Mouse (Mus musculus): ENCODE measurements at regions not wholly inside any gene's neighbourhood (a gene's known extent, or its start where the extent isn't known, plus 50 kb on each side); places are given as distances from the start of the nearest gene placed in this dataset.

DNA sequence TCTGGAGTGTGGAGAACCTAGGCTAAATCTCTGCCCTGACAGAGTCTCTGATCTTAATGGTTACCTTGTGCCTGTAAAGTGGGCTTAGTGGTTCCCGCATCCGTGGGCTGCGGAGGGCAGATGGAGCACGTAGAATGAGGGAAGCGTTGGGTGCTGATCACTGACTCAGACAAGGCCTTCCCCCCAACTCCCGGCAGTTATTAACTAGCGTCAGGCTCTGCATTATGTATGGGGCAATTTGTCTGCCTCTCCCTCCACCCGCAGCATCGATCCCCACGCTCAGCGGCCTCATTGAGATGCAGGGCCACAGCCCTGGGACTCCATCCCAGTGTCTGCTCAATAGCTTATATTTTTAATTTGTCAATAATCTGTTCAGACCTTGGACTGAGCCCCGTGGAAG lies 164.8 kb downstream of the Gm26897 start:
- DNase-seq = no peak

DNA sequence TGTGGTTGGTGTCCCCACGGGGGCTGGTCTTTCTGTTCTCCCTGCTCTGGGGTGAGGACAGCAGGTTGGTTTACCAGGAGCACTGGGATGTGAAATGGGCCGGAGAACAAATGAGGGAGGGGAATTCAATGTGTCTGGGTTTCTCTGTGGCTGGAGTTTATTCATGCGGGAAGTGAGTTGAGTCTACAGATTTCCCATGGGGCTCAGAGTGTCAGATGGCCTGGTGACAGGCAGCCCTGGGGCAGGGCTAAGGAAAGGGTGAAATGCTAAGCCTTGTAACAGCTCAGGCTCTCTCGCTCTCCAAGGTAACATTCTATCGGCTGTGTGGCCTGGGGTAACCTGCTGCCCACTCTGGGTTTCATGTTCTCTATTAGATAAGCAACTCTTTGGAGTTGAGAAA lies 167.5 kb downstream of the Gm26897 start:
- no peak for DNase-seq

DNA sequence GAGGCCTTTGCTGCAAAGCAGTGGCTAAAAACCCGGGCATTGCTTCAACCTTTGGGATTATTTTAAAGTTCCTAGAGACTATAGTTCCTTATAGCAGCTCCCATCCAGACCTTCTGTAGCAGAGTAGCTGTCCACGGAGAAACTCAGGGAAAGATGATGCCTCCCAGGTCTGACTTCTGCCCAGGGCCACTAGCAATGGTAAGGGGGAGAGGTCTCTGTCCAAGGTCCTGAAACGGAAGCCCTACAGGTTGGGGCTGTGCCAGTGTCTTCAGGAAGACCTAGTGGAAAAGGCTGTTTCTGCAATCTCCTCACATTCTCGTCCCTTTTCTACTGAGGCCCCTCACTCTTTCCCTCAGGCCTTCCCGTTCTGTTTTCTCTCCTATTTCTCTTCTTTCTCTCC lies 168.0 kb downstream of the Gm26897 start:
- no peak for DNase-seq

DNA sequence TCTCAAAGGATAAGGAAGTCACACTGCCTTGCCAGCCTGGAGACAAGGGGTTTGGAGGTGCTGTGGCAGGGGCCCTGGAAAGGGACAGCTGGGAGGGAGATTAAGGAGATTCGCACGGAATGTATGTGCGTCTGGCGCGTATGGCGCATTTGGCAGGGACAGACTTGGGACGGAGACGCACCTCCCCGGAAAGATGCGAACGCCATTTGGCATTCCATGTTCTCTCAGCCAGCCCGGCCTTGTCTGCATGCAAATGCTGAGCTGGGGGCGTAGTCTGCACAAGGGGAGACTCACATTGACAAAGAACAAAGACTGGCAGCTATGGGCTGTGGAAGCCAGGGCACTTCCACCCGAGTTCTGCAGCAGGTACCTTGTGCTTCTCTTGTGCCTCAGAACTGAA lies 174.4 kb downstream of the Gm26897 start:
- DNase-seq = no peak

DNA sequence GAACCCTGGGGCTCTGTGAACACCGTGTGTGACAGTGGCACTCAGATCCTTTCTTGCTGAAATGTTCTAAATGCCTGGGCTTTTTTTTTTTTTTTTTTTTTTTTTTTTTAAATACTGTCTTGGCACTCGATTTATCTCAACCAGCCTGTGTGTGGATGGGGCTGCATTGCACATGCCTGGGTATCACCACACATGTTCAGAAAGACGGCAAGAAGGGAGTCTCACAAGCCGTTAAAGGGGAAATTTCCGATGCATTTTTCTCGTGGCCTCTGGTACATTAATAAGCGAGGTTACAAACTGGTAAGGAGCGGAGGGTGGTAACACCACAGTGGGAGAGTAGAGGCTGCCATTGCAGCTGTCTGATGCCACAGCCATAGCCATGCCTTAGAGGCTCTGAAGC lies 176.8 kb downstream of the Gm26897 start:
- DNase-seq = no peak

DNA sequence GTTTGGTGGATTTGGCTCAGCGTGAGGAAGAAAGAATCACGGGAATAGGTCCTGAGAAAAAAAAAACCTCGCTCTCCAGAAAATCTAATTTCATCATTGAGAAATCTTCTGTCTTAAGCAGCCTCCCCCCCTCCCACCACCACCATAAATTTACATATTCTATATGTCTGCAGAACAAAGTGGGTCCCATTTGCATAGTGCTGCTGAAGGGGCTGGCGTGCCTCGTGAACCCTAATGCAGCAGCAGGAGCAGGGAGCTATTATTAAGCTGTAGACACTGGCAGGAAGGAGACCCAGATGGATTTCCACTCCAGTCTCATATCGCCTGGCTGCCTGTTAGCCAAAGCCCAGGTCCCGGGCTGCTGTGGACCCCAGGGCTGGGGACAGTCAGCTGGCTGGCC lies 179.6 kb downstream of the Gm26897 start:
- no peak for DNase-seq

DNA sequence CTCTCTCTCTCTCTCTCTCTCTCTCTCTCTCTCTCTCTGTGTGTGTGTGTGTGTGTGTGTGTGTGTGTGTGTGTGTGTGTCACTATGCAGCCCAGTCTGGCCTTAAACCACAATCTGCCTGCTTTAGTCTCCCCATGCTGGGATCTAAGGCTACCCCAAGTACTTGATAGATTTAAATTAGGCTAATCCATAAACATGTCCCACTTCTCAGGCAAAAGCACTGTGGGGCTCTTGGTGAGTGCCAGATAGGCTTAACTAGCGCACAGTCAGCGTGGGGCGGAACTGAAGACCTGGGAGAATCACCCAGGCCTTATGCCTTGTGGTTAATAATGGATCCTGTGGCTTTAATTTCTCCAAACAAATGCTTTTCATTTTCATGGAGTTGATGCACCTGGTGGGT lies 180.6 kb downstream of the Gm26897 start:
- no peak for DNase-seq

DNA sequence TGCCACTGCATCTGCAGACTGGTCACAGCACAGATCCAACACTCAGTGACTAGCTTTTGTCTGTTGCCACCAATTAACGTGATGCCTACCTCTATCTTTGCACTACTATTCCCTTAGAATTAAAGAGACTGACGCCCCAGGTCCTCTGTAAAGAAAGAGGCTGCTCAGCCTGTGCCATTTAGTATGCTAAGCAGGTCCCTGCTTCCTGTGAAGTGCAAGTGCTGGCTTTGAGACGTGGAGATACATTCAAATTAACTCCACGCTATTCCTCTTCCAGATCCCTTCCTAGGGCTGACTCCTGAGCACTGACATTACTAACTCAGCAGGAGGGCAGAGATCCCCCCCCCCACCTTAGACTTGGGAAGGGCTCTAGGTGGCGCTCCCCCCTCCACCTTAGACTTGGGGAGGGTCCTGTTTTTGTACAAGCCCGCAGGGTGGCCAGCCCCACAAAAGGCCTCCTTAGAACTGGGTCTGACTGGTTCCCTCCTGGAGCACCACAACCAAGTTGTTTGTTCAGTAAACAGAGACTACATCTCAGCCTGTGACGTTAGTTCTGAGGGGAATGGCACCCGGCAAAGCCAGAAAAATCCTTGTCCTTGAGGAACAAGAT lies 184.0 kb downstream of the Gm26897 start:
- no peak for DNase-seq

DNA sequence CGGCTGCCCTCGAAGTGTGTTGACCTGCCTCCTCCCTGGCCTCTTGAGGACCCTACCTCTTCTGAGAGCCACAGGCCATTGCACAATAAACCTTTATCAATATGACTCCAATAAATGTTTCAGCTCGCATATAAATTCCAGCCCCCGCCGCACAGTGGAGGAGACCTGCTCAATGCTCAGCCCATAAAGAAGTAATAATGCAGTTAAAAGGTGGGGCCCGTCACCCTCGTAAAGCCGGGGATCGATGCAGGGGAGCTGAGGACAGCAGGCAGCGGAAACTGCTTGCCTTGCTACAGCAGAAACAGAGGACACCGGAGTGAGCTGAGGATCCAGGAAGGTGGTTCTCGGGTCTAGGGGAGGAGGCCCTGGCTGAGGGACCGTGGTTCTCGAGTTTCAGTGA lies 185.2 kb downstream of the Gm26897 start:
- DNase-seq = no peak

DNA sequence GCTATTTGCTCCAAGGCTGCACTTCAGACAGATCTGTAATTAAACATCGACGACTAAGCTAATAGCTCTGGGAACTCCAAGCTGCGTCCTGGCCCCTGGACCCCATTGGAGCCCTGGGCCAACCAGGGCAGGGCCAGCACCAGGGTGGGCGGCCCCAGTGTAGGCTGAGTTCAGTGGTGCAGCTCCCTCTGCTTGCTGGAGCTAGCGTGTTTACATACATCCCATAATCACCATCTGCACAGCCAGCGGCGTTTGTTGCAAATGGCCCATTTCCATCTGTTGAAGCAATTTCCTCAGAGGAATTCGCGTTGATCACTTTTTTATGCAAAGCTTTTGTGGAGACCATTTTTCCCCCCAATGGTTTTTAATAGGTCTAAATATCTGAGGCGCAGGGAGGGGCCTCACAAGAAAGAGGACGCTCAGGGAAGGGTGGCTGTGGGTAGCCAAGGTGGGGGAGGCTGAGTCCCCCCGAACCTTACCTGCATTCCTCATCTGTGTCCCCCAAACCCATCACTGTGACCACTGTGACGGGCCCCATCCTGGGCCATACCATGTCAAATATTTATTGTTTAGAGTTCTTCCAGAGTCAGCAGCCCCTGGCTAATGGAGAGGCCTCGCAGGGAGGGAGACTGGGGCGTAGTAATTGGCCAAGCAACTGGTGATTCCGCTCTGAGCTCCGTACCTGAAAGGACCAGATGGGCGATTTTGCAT lies 189.4 kb downstream of the Gm26897 start:
- no peak for DNase-seq

DNA sequence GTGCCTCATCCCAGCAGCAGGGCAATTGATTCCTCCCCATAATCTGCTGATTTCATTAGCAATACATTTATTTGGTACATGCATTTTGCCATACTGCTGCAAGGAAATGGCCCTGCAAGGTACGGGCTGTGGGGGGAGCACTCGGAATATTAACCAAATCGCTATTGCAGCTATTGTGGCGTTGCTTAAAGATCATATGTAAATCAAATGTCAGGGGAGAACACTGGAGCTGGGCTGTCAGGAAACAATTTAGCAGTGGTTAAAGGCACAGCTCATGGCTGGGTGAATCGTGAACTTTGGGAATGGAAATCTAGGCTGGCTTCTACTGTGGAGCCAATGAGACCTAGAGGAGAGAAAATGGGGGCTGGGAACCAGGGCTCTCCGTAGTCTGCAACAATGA lies 192.0 kb downstream of the Gm26897 start:
- no peak for DNase-seq

DNA sequence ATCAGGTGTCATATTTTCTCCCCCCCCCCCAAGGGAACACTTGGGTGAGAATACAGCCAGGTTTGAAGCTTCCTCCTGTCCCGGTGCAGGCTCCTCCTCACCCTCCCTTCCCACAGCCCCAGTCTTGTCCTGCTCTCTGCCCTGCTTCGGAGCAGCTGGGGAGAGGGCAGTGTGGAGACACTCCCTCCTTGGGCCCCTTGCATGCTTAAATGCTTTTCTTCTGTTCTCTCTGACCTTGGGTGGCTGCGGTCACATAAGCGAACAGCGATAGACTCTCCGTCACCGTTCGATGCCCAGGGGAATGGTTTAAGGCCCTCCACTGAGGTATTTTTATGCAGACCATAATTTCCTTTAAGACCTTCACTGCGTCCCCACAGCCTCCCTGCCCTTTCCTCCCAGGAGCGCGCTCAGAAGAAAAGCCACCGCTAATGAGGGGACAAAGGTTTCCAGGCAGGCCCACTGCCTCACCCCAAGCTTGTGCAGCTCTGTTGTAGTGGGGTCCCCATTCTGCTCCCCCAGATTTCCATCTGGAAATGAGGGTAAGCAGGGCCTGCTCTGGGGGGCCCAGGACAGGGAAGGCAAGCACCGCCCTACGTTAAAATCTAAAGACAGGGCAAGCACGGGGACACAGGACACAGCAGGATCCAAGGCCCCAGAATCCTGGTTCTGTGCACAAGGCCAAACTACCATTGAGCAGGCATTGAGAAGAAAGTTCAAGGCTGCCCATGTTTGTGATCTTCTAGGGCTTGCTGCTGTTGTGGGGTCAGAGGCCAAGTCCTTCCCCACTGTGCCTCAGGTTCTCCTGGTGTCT lies 195.7 kb downstream of the Gm26897 start:
- no peak for DNase-seq

DNA sequence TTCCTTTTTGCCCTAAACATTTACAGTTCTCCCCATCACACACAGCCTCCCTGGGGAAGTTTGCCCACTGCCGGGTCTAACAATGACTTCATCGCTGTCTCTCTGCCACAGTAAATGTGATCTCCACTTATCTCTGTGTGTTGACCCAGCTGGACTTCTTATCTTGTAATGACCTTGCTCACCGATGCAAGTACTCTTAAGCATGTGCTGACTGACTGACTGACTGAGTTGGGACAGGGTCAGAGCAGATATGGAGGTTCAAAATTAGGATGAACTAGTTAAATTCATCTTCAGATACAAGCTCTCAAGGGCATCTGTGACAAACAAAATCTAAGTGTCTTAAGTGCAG lies 196.2 kb downstream of the Gm26897 start:
- no peak for DNase-seq

DNA sequence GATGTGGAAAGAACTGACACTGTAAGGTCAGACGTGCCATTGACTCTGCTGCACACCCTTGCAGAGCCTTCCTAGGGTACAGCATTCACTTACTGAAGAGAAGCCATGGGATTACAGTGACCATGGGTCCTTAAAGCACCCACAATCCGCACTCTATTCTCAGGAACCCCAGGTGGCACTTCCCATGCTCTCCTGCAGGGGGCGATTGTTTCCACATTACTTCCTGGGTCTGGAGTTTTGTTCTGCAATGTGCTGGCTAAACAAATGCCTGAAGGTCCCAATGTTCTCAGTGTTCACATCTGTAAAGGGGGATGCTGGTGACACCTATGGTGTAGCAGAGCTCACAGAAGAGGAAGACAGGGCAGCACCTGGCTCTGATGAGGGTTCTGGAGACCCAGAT lies 198.0 kb downstream of the Gm26897 start:
- no peak for DNase-seq

DNA sequence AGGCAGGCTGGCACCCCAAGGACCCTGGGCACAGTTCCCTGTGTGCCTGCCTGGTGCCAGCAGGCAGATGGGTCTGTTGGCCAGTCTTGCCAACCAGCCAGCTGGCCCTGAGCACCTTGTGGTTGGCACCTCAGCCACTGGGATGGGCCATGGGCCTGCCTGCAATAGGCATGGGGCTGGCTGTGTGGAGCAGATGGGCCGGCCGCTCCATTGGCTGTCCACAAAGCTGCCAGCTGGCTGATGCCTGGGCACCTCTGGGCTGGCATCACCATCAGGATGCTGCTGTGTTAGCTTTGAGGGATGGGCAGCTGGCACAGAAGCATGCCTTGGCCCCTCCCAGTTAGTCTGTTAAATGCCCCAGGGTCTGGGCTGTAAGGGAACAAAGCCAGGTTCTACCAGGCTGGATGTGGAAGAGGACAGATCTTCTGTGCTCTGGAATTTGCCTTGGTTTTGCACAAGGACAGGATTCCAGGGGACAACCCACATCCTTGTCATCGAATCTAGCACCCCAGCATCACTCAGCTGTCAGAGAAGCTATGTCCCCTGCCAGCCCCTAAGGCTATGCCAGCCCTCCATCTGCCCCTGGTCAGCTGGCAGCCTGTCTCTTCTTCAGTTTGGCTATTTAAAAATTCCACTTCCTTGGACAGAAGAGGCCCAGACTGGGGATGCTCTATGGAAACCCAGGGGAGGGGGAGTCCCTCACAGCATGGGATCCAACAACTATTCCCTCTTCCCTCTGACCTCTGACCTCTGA lies 201.8 kb downstream of the Gm26897 start:
- DNase-seq = peak; percentile 93

DNA sequence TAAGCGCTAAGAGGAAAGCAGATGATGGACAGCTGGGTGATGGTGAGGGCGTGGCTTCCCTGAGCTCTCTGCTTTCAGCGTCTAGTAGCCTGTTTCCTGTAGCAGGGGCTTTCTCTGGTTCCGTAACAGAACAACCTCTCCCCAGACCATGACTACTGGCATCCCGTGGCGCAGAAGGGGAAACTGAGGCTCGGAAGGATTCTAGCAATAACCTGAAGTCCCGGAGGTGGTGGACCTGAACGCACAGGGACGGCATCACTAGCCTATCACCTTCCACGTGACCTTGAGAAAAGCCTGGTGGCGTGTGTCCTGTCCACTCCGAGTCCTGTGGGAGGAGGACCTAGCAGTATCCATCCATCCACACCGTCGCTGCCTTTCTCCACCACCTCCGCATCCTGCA lies 208.1 kb downstream of the Gm26897 start:
- no peak for DNase-seq

DNA sequence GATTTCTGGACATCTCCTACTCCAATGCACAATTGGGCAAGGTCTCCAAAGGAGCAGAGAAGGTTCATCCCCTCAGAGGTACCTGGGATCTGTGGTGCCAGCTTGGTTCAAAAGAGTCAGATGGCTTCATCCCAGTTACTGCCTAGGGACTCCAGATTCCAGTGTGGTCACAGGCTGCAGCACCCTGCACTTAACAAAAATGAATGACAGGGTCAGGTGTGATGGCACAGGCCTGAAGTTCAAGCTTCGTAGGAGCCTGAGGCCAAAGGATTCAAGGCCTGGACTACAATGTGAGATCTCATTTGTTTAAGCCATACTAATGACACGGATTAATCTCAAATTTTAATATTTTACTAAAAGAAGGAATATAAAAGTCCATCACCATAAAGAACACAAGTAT lies 209.1 kb downstream of the Gm26897 start:
- no peak for DNase-seq

DNA sequence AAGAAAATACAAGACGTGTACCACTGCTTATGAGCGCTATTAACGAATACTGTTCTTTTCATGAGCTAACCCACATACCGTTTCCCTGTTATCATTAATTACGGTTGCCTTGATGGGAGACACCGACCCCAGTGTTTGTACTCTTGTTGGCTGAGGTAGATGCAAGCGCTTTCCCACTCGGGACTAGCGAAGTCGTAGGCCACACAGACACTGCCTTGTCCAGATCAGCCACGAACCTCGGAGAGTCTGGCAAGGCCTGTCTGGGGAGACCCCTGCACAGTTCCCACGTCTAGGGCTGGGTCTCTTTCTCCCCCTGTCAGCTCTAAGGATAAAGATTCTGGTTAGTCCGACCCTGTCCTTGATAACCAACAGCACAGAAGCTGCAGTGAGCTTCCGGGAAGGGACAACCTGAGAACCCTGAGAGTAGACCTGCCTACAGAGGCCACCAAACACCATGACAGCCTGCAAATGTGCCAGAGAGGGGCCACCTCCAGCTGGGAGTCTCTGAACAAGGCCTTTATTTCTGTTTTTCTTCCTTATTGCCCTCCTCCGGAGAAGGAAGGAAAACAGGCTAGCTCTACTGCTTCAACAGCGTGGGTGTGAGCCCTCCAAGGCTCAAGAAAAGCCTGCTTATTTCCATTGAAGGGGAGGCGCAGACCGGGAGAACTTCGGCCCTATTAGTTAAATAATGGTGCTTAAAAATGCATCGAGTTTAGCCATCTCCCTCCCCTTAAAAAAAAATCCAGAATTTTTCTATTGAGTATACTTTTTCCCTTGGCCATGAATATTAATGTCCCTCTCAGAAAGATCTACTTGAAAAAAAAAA lies 209.8 kb downstream of the Gm26897 start:
- no peak for DNase-seq

DNA sequence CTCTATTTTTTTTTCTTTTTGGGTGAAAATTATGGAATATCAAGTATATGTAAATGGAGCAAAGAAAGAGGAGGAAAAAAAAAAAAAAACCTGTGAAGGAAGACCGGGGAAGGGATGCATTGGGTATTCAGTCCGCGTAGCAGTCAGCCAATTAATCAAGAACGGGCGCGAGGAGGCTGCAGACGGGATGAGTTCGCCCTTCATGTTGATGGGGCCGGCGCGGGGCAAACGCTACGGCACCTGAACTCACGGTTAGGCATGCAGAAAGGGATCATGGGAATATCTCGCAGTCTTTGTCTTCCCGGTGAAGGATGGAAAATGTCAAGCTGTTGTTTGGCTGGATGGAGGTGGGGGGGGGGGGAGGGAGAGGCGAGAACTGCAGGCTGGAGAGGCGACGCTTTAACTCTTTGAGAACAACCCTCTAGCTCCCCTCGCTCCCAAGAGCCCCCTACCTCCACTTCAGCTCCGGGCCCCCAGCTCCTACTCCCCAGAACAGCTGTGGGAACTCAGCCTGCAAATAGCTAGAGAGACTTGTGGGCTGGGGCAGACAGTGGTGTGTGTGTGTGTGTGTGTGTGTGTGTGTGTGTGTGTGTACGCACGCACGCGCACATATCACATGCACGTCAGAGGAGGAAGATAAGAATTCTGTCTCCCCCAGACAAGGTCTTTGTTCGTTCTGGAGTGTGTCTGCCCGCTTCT lies 210.7 kb downstream of the Gm26897 start:
- DNase-seq = no peak

DNA sequence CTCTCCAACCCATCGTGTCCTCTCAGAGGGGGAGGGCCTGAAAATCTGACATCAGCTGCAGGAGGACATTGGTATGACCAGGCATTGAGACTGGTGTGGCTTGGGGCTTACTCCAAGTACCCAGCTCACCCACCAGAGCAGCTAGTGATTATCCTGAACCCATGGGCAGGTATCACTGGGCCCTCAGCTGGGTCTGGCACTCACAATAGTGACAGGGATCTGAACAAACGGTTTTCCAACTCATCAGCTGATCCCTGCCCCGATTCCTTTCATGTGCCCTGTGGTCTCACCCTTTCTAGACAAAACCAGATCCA lies 211.2 kb downstream of the Gm26897 start:
- no peak for DNase-seq

DNA sequence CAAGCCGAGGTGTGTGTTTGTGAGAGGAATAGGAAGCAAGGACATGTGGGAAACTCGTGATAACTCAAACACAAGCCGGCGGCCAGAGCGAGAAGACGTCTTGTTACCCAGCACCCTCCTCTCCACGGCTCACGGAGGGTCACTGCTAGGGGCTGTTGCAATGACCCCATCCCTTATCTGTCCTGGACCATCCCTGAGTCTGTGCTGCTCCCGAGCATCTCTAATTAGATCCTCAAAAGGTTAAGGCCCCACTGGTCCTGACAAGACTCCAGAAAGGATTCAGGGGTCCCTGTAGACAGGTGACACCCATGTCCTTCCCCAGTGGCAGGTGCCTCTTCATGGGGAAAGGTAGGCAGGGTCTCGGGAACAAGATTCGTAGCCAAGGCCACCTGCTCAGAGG lies 212.6 kb downstream of the Gm26897 start:
- no peak for DNase-seq

DNA sequence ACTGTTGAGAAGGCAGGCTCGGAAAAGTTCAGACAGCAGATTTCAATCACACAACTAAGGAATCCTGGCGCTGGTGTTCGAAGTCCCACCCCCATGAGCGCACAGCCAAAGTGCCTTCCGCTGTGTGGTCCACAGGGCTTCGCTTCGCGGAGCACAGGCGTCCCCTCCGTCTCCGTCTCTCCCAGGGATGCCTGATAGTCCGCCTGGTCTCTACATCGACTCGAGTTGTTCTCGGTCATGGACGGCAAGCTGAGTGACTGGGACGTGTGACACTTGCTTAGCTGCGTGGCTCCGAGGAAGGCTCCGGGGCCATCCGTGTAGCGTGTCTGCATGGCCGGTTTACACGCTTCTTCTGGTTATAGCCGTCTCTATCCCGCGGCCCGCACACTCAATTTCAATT lies 224.0 kb downstream of the Gm26897 start:
- no peak for DNase-seq

Measured in cerebellum, adult 11-12 months (tissue).